Mouse (Mus musculus): ENCODE measurements around the gene Kcnj3. TPM values are rescaled to one million over a fixed set of nuclear protein-coding genes. Genes with fewer than 3 reads are reported as not detected.
"Not testable (repeated sequence)": the region's sequence is repeated elsewhere in the genome, so short reads cannot be mapped to it uniquely, and the experiment has no call there.

Kcnj3 gene
- total RNA-seq (2021) = 100 to 1,000 TPM; 111 to 117 TPM

DNA sequence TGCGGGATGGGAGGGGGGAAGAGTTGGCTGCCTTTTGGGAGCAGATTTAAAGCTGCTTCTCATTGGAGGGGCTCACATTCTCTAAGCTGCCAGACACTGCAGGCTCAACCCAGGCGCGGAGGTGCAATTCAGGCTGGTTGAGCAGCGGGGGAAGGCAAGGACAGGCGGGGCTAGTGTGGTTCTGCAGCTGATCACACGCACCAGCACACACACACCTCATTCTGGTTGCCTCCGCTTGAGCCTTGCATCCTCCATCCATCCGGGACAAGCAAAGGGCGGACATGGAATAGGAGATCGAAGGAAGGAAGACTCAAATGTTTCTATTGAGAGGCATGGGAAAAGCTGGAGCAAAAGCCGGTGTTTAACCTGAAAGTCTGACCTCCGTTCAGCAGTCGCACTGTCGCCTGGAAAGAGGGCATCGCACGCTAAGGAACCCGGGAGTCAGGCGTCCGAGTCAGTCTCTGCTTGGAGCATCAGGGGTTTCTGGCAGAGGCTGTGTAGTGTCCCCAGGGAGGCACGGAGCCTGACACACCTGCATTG is at the start of gene Kcnj3:
Gene Kcnj3, plus strand, starts transcription at position 250 of the 540 bp plus-strand sequence.
- intact Hi-C loops (cut with DNase I) = loop anchor here (5.0 to 10.0 kb wide), 2 partner anchors 259 to 333 kb away; no protein-coding TSS in a partner anchor

DNA sequence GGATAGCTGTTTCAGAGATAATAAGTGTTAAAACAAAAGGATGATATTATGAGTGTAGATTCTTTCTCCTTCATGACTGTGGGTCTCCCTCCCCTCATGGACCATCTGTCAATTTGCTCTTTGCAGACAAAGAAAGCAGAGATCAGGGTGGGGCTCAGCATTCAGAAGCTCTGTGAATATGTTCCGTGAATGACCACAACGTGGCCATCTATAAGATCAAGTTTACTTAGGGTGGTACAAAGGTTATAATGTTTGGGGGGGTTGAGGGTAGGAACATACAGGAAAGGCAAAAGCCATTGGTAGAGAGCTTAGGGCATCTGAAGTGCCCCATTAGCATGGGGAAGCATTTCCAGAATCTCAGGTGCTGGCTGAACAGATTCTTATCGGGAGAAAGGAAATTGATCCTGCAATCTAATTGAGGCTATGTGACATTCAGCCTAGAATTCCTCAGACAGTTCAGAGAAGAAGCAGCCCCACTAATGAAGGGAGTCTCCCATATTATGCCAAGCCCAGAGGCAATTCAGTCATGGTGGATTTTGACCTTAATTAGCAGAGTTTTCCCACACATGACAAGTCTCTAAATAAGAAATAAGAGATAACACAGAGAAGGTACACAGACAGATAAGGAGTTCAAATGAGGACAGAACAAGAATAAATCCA is 45.3 kb upstream of the Kcnj3 start:
- DNase-seq (ENCODE audit: low spot score in 2 of 2) = no peak
- intact Hi-C loops (cut with DNase I) = no loop called here

More for the DNA sequence above, at the start of gene Kcnj3:
- DNase-seq (ENCODE audit: low spot score in 2 of 2) = peak; percentile 78 to 82

DNA sequence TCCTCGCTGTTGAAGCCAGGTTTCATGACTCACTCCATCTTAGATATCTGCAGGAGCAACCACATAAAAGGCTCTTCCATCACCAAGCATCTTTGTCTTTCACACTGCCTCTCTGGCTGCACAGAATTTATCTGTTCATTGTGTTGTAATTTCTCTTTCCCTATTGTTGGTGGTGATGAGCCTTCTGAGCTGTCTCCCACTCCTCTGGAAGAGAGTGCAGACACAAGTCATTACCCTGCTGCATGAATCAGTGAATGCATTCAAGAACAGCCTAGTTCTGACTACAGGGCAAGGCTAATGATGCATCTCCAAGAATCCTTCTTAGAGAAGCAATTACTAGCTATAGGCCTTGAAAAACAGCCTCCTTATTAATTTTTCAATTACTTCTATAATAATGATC is 30.5 kb upstream of the Kcnj3 start:
- no peak for DNase-seq (ENCODE audit: low spot score in 2 of 2)
- intact Hi-C loops (cut with DNase I) = no loop called here

DNA sequence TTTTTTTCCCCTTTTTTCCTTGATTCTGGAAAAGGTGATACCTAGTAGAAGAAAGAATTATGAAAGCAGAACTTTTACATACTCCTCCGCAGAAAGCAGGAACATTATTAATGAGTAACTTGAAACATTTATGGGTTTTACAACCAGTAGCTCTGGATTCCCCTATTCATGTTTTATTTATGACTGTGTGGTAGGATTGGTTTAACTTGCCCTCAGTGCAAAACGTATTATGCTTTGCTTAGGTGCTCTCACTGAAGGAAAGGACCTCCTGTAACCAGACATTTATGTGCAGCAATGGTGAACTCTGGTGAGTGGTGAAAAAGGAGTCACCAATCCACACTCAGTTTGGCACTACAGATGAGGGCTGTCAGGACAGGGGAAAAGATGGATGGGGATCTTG is 8.1 kb upstream of the Kcnj3 start:
- intact Hi-C loops (cut with DNase I) = no loop called here
- DNase-seq (ENCODE audit: low spot score in 2 of 2) = no peak

DNA sequence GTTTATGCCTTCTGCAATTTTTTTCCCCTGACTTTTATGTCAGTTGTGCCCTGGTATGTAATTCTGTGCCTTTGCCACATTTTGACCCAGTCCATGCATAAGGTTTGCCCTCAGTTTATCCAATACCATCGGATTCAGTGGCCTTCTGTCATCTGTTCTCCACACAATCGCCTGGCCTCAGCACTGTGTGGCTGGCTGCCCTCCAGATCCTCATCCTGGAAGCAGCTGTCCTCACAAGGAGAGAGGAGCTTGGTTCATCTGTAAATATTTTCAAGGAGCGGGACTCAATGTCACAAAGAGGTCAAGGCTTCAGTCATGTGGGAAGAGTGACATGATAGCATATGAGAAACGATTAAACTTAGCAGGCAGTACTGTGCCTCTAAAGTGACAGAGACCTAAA is 3.7 kb upstream of the Kcnj3 start:
- no peak for DNase-seq (ENCODE audit: low spot score in 2 of 2)

DNA sequence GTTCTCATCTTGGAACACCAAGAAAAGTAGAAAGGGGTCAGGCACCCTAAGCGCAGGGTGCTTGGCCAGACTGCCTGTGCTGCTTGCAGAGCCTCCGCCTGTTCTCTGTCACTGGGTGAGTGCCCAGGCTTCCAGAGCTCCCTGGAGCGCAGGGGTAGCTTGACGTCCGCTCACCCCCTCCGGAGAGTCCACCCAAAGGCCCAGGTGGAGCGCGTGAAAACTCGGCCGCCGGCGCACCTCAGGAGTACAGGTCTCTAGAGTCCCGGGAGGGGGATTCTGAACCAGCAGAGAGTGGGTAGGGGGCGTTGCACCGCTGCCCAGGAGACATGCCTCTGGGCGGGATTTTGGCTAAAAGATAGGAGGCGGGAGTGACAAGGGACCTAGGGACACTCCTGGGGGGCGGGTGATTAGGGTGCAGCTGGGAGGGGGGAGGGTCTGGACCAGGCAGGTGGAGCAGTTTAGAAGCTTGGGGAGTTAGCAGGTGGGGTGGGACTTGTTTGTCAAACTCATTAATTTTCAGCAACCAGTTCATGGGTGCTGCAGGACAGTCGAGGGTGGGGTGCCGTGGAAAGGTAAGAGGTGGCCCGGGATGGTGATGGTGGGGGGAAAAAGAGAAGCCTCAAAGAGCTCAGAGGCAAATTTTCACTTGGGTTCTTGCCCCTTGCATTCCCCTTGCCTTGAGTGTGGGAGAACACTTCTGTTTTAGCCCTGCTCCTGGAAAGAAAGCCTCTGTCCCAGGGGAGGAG is 664 bp downstream of the Kcnj3 start:
- peak; percentile 54 to 65 for DNase-seq (ENCODE audit: low spot score in 2 of 2)
- intact Hi-C loops (cut with DNase I) = loop anchor here (5.0 to 10.0 kb wide), 2 partner anchors 258 to 334 kb away; no protein-coding TSS in a partner anchor

More for the DNA sequence above, 3.7 kb upstream of the Kcnj3 start:
- intact Hi-C loops (cut with DNase I) = loop anchor here (10.0 kb wide), 1 partner anchor 263 kb away; no protein-coding TSS in a partner anchor

DNA sequence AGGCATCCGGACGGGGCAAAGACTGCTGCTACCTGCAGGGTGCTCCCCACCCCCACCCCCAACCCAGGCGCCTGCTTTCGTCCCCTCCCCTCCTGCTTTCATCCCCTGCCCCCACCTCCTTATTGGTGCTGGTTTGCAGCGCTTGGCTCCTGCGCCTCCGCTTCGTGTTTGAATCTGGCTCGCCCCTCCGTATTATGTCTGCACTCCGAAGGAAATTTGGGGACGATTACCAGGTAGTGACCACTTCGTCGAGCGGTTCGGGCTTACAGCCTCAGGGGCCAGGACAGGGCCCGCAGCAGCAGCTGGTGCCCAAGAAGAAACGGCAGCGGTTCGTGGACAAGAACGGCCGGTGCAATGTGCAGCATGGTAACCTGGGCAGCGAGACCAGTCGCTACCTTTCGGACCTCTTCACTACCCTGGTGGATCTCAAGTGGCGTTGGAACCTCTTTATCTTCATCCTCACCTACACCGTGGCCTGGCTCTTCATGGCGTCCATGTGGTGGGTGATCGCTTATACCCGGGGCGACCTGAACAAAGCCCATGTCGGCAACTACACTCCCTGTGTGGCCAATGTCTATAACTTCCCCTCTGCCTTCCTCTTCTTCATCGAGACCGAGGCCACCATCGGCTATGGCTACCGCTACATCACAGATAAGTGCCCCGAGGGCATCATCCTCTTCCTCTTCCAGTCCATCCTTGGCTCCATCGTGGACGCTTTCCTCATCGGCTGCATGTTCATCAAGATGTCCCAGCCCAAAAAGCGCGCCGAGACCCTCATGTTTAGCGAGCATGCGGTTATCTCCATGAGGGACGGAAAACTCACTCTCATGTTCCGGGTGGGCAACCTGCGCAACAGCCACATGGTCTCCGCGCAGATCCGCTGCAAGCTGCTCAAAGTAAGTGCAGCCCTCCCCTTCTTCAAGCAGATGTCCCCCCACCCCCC is 1.5 kb downstream of the Kcnj3 start:
- intact Hi-C loops (cut with DNase I) = loop anchor here (5.0 to 10.0 kb wide), 2 partner anchors 258 to 335 kb away; no protein-coding TSS in a partner anchor

DNA sequence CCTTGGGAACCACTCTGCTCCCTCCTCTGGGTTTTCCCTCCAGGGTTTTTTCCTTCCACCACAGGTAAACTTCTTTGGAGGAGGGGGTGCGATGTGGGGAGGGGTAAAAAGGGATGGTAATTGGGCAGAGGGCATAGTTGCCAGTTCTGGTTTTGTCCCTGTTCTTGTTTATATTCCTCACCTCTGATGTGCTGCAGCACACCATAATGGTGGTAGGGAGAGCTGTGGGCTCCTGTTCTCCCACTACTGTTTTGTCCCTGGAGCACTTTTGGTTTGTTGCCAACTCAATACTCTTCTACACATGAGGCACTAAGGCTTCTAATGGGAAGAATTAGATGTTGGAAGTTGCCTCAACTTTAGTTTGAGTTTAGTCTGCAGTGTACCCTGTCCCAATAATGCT is 2.2 kb downstream of the Kcnj3 start:
- intact Hi-C loops (cut with DNase I) = loop anchor here (5.0 to 10.0 kb wide), 2 partner anchors 257 to 336 kb away; no protein-coding TSS in a partner anchor
- no peak for DNase-seq (ENCODE audit: low spot score in 2 of 2)

More for the DNA sequence above, 1.5 kb downstream of the Kcnj3 start:
- peak; percentile 42 to 46 for DNase-seq (ENCODE audit: low spot score in 2 of 2)

DNA sequence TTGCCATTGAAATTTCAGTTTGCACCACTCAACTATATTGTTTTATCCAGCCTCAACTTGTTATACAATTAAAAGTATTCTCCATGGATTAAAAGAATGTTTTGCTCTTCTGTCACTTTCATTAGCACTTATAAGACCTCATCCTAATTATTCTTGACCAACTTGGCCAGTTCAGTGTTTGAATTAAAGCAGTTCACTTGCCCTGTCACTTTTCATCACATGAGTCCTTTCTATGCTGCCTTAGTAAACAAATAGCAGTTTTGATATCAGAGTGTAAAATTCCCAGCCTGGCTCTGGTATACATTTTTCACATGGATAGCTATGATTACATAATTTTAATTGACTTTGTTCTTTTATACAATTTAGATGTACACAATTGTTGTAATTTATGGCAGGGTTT is 3.4 kb downstream of the Kcnj3 start:
- intact Hi-C loops (cut with DNase I) = loop anchor here (5.0 to 10.0 kb wide), 2 partner anchors 256 to 337 kb away; no protein-coding TSS in a partner anchor
- no peak for DNase-seq (ENCODE audit: low spot score in 2 of 2)

DNA sequence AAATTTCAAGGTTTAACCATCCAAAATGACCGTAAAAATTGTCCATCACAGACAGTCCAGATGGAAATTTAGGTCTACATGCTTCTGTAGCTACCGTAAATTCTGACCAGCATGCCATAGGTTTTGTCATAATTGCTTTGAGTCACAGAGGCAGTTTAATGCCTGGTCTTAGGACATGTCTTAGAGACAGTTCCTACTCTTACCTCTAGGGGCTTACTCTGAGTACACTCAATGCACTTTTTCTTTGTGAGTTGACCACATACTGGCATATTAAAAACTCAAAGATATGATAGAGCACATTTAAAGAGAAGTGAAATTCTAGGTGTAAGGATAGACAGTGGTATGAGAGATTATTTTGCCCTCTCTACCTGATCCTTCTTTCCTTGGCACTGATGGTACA is 6.2 kb downstream of the Kcnj3 start:
- DNase-seq (ENCODE audit: low spot score in 2 of 2) = no peak
- intact Hi-C loops (cut with DNase I) = no loop called here

DNA sequence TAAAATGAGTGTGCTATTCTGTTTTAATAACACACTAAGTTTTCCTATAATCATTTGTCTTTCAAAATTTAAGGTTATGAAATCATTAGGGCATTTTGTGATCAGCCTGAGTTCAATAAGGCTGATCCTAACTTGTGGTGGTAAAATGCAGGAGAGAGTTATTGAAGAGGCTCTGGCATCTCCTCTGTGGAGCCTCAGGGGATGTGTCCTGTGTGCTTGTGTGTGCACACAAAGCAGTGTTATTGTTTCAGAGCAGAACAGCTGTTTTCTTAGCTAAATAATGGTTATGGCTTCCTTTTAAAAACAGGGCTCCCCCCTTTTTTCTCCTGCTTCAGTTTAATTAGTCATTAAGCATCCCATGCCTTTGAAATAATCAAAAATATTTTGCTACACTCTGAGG is 11.5 kb downstream of the Kcnj3 start:
- intact Hi-C loops (cut with DNase I) = no loop called here
- DNase-seq (ENCODE audit: low spot score in 2 of 2) = no peak

DNA sequence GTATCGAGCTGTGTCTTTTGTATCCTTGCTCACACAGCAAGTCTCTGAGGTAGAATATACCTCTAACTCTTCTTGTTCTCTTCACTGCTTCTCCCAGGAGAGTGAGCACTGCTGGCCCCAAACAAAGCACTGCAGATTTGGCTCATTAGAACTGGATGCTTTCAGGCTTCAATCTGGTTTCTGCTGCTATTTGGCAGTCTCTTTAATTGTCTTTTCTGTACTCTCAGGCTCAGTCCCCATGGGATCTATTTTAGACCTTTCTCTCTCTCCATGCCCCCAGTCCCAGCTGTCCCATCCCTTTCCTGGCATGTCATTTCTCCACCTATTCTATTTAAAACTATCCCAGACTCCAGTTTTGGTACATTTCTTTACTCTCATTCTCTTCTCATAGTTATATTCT is 15.0 kb downstream of the Kcnj3 start:
- DNase-seq (ENCODE audit: low spot score in 2 of 2) = peak; percentile 44 to 46
- intact Hi-C loops (cut with DNase I) = no loop called here

DNA sequence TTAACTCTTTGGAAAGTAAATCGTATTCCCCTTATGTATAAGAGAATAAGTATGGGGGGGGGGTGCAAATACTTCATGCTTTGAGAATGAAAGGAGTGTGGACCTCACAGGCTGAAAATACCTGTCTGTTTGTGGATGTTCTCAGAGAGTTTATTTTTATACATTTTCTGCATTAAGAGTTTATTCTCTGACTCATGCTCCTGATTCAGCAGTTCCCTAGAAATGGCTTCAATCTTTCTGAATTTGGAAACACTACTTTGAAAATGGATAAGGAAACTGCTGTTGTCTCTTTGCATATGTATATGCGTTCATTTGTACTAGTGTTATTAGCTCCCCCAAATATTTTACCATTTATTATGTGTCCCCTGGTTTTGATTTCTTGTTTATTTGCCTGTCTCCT is 23.4 kb downstream of the Kcnj3 start:
- intact Hi-C loops (cut with DNase I) = no loop called here
- DNase-seq (ENCODE audit: low spot score in 2 of 2) = no peak

DNA sequence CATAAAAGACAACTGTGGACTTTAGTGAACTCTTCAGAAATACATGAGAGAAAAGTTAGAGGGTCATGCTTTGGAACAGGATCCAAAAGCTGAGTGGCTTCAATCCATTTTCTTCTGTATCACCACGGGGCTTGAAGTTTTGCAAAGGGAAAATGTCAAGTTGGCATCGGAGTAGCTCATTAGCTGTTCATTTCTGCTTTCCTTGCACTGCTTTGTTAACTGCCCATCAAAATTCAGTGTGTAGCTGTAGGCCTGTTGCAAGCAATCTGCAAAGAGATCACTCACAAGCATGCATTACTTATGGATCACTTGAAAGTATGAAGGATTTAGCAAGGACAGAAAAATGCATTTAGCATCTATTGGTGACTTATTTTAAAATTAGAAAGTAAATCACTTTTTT is 33.4 kb downstream of the Kcnj3 start:
- DNase-seq (ENCODE audit: low spot score in 2 of 2) = no peak
- intact Hi-C loops (cut with DNase I) = no loop called here

DNA sequence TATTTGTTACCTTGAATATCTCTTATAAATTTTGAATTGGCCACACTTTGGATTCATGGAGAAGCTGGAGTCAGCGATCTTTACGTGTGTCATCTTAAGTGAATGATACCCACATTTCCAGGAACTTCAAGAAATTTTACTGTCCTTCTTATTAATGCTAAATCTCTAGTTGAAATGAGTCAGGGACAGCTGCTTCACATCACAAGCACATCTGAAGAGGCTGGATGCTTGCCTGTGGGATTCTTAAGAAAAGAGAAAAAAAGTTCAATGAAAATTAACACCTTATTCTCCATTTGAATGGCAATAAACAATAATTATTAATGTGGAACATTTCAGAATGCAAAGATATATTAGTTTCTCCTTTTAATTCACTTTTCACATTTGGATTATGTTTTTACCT is 34.2 kb downstream of the Kcnj3 start:
- no peak for DNase-seq (ENCODE audit: low spot score in 2 of 2)
- intact Hi-C loops (cut with DNase I) = no loop called here

DNA sequence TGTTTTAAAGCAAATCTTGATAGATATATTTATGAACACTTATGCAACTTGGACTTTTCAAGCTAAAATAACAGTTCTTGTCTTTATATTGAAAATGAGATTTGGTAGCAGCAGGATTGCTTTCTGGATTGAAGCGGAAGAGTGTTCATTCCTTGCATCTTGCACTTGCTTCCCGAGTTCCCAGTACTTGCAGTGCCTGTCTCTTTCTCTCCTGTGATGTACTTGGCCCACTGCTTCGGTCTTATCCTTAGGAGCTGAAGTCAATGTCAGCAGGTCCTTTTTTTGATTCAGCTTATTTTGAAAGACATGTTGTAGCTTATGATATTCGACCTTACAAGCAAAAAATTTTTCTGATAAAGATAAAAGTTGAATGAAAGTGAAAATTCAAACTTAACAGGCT is 43.7 kb downstream of the Kcnj3 start:
- intact Hi-C loops (cut with DNase I) = no loop called here
- no peak for DNase-seq (ENCODE audit: low spot score in 2 of 2)

DNA sequence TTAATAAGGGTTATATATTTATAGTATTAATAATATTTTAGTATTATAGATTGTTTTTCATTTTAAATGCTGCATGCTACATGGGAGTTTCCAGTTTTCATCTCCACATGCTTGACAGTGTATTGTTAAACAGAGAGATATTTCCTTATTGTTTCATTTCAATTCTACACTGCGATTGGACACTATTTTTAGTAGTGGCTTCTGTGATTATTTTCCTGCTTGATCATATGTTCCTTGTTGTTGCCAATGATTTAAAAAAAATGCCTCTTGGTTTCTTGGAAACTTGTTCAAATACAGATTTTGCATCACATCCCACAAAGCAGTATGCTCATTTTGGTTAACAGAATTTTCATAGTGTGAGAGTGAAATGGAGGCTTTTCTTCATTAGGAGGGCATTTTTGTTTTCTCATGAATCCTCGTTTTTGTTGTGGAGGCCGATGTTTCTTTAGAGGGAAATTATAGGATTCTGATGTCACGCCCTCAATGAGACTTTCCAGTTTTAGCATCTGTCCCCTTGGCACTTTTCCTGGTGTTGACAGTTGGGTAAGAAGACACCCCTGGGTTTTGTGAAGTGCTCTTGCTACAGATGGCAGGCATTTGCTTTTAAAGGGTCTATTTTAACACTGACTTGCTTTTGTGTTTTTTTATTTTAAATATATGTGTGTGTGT is 44.3 kb downstream of the Kcnj3 start:
- intact Hi-C loops (cut with DNase I) = no loop called here
- peak; percentile 20 to 22 for DNase-seq (ENCODE audit: low spot score in 2 of 2)

DNA sequence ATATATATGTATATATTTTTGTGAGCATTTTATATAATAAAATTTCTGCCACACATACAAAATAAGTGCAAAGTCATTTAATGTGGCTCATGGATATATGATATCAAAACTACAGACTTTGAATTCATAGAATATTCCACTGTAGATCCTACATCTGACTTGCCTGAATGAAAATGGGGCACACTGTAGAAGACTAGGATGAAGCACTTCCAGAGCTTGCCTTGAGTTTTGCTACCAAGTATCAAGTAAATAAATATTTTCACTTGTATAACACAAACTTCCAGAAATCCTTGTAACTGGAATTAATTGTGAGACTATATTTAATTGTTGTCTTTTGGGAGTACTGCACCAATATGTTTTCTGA is 44.8 kb downstream of the Kcnj3 start:
- intact Hi-C loops (cut with DNase I) = no loop called here
- no peak for DNase-seq (ENCODE audit: low spot score in 2 of 2)

DNA sequence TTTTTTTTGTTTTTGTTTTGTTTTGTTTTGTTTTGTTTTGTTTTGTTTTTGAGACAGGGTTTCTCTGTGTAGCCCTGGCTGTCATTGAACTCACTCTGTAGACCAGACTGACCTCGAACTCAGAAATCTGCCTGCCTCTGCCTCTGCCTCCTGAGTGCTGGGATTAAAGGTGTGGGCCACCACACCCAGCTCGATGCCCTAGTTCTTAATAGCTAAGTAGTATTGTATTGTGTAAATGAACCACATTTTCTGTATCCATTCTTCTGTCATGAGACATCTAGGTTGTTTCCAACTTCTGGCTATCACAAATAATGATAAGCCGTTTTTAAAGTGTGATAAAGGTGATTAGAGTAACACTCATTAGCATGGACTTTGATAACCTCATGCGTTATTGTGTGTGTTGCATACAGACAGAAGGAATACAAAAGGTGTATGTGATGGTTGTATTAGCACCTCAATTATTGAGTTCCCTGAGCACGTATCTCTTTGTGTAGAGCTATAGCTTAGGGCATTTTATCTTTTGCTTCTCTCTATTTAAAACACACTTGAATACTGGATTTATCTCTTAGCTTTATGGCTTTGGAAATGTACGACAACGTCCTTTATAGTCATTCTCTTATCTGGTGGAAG is 49.8 kb downstream of the Kcnj3 start:
- intact Hi-C loops (cut with DNase I); DNase-seq (ENCODE audit: low spot score in 2 of 2): not testable (repeated sequence)

Data from left cerebral cortex, postnatal 36 days (tissue).